Mouse (Mus musculus) spleen, adult 12 weeks (tissue): ENCODE results near the gene Mok.

ENCODE experiments used
- DNase-seq: peaks from one replicate; pipeline ENCODE4 v3.0.0; 2022; ENCODE audit warnings: low spot score

The Mok gene

GRCm38 (mm10) chr12:110850010-110850928, 9.5 kb upstream of the Mok start, which contains the start of gene Zfp839:
Gene Zfp839 (plus strand): TSS chr12:110850253.
- DNase-seq = peak; percentile 62

DNA sequence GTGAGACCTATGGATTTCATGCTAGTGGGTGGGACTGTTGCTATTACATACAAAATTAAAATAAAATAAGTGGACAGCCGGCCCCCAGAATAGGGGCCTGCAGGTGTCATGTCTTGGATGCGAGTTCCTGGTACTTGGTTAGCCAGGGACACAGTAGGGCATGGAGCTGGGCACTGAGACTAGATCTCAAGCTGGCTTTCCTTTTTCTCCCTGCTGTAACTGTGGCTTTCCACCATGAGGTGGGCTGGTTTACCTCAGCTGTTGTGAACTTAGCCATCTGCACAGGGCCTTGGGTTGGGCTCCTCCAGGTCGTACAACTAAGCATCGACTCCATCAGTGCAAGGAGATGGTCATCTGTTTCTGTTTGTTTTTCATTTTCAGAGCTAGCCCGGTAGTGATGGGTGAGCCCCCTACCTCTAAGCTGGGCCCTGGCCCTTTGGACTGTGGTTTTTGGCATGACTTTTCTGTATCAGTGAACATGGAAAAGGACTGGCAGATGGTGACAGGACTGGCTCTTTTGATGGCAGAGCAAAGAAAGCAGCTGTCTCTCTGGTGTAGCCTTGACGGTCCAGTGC, 5.5 kb upstream of the Mok start:
- DNase-seq = no peak

- peak; percentile 92 for DNase-seq
Observed at GRCm38 (mm10) chr12:110845131-110845880, 4.6 kb upstream of the Mok start.

GRCm38 (mm10) chr12:110844227-110845130, 3.7 kb upstream of the Mok start:
- DNase-seq = no peak

GRCm38 (mm10) chr12:110843194-110844048, 2.7 kb upstream of the Mok start:
- DNase-seq = peak; percentile 83

- no peak for DNase-seq
Observed at GRCm38 (mm10) chr12:110841731-110842493, 1.2 kb upstream of the Mok start.

DNA sequence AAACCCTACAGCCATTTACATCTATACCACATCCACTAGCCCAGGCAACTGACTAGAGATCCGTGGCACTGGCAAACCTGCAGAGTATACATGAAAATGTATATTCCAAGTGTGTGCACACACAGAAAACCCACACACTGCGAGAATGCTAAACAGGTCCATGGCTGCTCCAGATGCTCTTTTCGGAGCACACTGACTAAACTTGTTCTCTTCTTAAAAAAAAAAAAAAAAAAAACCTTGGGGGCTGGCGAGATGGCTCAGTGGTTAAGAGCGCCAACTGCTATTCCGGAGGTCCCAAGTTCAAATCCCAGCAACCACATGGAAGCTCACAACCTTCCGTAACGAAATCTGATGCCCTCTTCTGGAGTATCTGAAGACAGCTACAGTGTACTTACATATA, 2.9 kb downstream of the Mok start:
- no peak for DNase-seq

DNA sequence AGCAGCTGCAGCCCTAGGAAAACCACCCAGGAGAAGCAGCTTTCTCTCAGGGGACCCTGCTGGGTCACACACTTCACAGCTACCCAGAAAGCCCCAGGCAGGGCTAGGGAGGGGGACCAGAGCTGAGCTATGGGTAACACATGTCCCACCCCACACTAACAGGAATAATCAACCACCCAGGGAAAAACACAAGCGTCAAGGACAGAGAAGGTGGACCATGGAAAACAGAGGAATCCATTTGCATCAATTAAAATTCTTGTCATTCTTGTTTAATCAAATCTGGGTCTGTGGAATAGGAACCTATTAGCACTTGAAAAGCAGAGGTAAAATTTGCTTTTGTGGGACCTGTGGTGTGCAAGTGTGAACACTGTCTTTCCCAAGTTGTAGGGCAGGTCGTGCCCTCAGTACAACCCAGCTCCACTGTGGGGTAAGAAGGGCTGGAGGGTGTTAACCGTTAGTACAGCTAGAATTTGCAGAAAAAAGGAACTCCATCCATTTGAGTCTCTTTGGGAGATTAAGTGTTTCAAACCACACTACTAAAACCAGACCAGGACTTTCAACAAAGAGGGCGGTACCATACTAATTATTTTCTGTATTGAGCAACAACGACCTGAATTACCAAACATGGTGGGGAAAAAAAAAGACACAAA, 3.4 kb downstream of the Mok start:
- no peak for DNase-seq

DNA sequence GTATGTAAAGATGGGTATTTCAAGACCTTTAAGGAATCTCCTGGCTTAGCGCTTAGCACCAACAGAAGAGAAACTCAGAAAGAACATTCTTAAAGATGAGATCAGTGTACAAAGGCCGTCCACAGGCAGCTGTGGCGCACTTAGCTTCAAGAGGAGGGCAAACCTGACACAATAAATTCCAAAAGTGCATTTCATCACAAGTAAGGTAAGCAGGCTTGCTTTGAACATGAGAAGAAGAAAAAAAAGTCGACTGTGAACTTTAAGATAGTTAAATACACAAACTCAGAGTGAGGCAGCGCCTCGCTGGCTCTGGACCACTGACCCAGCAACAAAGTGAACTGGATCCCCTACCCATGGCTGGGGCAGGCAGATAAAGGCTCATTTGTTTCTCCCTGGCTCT, 4.0 kb downstream of the Mok start:
- DNase-seq = no peak

DNA sequence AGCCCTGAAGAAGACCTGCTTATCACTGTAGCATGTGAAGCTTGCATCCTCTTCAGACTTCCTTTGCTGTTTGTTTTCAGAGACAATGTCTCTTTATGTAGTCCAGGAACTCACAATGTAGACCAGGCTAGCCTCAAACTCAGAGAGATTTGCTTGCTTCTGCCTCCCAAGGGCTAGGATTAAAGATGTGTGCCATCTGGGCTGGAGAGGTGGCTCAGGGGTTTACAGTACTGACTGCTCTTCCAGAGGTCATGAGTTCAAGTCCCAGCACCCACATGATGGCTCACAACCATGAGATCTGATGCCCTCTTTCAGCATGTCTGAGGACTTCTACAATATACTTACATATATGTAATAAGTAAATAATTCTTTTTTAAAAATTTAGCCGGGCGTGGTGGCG, 5.6 kb downstream of the Mok start:
- DNase-seq = no peak

DNA sequence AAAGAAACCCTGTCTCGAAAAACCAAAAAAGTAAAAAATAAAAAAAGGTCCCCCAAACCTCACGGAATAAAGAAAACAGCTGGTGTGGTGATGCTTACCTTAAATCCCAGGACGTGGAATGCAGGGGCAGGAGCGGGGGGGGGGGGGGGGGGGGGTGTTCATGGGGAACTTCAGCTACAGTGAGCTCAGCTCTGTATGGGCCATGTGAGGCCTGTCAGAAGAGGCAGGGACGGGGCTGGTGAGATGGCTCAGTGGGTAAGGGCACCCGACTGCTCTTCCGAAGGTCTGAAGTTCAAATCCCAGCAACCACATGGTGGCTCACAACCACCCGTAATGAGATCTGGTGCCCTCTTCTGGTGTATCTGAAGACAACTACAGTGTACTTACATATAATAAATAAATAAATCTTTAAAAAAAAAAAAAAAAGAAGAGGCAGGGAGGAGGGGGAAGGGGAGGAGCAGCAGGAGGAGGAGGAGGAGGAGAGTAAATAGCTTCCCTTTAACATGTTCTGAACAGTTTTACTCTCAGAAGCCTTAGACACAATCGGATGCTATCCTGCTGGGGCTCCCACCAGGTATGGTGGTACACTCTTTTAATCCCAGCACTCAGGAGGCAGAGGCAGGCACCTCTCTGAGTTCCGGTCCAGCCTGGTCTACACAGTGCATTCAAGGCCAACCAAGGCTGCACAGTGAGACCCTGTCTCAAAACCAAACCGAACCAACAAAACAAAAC, 10.3 kb downstream of the Mok start:
- DNase-seq = no peak

DNA sequence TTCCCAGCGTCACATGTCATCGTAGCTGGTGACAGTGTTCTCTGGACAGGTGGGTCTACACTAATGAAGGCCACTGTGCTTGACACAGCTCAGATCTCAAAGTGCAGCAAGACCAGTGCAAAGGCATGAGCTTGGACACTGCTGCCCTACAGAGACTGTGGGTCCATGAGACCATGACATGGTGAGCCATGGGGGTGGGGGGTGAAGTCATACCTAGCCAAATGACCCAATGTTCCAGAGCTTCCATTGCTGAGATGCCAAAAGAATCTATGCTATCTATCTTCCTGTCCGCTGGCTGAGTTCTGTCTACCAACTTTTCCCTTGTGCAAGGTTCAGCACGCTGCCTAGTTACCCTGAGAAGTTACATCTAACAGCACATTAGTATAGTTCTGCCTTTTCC, 11.8 kb downstream of the Mok start:
- no peak for DNase-seq

GRCm38 (mm10) chr12:110822366-110822765, 18.4 kb downstream of the Mok start:
- DNase-seq = no peak

DNA sequence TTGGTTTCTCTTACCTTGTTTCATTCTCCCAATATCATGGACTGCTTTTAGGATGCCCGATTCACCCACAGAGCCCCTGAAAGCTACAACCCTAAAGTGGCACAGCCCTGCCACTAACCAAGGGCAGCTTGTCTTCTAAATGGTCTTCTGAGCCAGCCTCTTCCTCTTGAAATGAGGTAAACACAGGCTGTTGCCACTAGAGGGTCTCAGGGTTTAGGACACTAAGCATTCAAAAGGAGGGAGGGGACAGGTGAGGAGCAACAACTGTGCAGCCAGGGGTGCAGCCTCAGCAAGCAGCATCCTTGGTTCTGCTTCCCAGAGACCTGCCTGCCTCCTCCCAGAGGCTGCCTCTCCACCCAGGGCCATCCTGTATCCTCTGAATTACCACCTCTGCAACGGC, 19.0 kb downstream of the Mok start:
- no peak for DNase-seq

DNA sequence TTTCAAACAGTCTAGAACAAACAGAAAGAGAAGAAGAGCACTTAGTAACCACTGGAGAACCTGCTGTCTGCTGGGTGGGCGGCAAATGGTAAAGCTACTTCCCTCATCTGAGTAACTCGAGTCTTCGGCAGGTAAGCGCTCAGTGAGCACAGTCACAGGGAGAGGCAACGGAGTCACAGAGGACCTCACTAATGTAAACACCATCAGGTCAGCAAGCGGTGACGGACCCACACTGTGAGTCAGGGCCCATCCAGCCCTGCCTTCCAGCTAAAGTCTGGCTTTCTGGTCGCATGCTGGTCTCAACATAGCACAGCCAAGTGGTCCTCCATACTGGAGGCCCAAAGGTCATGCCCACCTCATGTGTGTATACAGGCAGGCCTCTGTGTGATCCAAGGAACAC, 21.4 kb downstream of the Mok start:
- DNase-seq = no peak

- DNase-seq = no peak
Observed at GRCm38 (mm10) chr12:110816833-110817232, 23.9 kb downstream of the Mok start.

DNA sequence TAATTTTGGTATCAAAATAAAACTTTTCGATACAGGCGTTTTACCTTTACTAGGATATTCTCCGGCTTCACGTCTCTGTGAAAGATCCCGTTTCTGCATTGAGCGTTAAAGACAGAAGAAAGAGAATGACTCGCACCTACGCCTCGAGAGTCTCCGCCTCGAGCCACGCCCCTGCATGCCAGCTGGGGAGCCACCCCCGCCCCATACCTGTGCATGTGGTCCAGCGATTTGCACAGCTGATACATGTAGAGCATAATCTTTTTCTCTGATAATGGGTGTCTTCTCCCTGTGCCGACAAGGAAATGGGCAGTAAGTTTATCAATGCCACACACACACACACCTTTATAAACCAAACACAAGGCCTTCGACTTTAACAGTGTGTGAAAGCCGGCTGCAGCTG, 25.8 kb downstream of the Mok start:
- DNase-seq = no peak

GRCm38 (mm10) chr12:110813624-110814023, 27.1 kb downstream of the Mok start:
- no peak for DNase-seq

DNA sequence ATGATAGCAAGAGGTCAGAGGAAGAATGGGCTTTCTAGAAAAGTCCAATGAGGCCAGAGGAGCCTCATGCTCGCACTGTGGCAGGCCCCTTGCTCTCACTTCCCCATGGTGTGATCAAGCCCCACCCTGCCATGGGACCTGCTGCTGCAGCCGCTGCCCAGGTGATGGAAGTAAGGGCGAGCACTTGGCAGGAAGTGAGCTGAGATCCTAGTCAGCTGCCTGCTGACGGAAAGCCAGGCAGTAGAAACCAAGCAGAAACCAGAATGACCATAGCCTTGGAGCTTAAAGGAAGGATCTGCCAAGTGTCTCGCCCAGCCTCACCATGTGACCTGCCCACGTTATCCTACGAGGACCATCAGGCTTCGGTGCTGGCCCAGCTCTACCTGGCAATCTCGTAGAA, 27.6 kb downstream of the Mok start:
- peak; percentile 26 for DNase-seq
